Mouse (Mus musculus): Measurements from ENCODE around the gene Eif2s3y.

The Eif2s3y gene

DNA sequence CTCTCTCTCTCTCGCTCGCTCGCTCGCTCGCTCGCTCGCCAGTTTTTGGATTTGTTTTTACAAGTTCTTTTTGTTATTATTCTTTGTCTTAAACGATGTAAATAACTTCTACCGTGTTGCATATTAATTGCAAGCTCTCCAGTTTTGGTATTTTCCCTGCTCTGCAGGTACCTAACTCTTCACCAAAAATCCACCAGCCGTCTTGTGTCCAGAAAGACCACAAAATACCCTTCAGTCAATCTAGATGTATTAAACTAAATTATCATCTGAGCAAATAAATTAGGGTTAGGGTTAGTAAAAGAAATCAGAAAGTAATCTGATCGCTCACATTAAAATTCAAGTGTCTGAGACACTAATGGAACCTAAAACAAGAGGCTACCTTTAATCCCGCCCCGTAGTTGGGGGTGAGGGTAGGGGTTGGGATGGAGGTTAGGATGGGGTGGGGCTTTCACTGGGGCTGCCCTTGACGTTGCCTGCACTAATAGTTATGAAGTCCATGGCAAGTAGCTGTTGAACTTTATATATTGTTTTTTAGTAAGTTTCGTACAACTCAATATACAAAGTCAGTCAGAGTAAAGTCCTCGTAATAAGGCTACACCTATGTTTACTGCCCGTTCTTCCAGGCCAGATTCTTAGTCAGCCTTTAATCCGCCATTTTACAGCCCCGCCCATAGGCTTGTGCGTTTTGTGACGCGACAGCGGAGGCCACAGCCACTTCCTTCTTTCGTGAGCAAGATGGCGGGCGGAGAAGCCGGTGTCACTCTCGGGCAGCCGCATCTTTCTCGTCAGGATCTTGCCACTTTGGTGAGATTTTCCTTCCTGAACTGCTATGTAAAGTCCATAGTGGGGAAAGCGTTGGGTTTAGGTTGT, at the start of gene Eif2s3y:
Gene Eif2s3y, plus strand, starts transcription at position 662 of the 870 bp plus-strand sequence.
- in situ Hi-C loops (cut with MboI, MseI): no loop called here

Measured in regulatory T cell (primary cell).